Mouse (Mus musculus) ES-Bruce4 (cell line): ENCODE data around the gene Otulin. TPM values are rescaled to one million over a fixed set of nuclear protein-coding genes. Genes with fewer than 3 reads are reported as not detected.

Experiments
- H3K27ac ChIP-seq: 2 replicates; pipeline ENCODE4 v1.5.1; 2012; ENCODE audit warnings: low read length, inconsistent platforms; ENCODE audit not compliant: insufficient read depth
- H3K27me3 ChIP-seq: 2 replicates; pipeline ENCODE4 v1.6.1; 2012; ENCODE audit warnings: mild to moderate bottlenecking, low read length, inconsistent platforms; ENCODE audit not compliant: control insufficient read depth, poor library complexity, insufficient read depth, severe bottlenecking
- H3K36me3 ChIP-seq: 2 replicates; pipeline ENCODE4 v1.6.1; 2012; ENCODE audit warnings: inconsistent platforms, mild to moderate bottlenecking, low read length, moderate library complexity; ENCODE audit not compliant: control insufficient read depth, poor library complexity, insufficient read depth, severe bottlenecking
- H3K4me1 ChIP-seq: one replicate; pipeline ENCODE4 v1.8.1; 2011; ENCODE audit warnings: low read length; ENCODE audit not compliant: control insufficient read depth, insufficient read depth
- H3K4me3 ChIP-seq: 2 replicates; pipeline ENCODE4 v1.5.1; 2011; ENCODE audit warnings: low read depth, mild to moderate bottlenecking, low read length
- H3K9ac ChIP-seq: 2 replicates; pipeline ENCODE4 v1.6.1; 2012; ENCODE audit warnings: low read depth, mild to moderate bottlenecking, inconsistent platforms; ENCODE audit not compliant: poor library complexity, severe bottlenecking
- H3K9me3 ChIP-seq: replicated peaks from 2 replicates; pipeline ENCODE4 v1.6.1; 2012; ENCODE audit warnings: mild to moderate bottlenecking, low read length, inconsistent platforms; ENCODE audit not compliant: control insufficient read depth, poor library complexity, insufficient read depth, severe bottlenecking
- CTCF ChIP-seq: IDR thresholded peaks from one replicate; pipeline ENCODE4 v1.8.1; 2011; ENCODE audit warnings: low read depth, low read length
- EP300 ChIP-seq: IDR thresholded peaks from 2 replicates; pipeline ENCODE4 v1.6.1; 2011; ENCODE audit warnings: low read depth, low read length; ENCODE audit not compliant: insufficient read depth
- POLR2A ChIP-seq: IDR thresholded peaks from one replicate; pipeline ENCODE4 v1.8.1; 2011; ENCODE audit warnings: low read length; ENCODE audit not compliant: insufficient read depth
- polyA plus RNA-seq: library from polyadenylated mRNA; stranded (reverse); fragments of >200 nt; gene quantifications from 2 replicates; pipeline ENCODE4 v1.2.4, GENCODE M21; 2011; ENCODE audit warnings: low read depth; ENCODE audit not compliant: missing spikeins, insufficient read depth, insufficient read length

The Otulin gene
- polyA plus RNA-seq, 1 experiment: 17.3 TPM

DNA sequence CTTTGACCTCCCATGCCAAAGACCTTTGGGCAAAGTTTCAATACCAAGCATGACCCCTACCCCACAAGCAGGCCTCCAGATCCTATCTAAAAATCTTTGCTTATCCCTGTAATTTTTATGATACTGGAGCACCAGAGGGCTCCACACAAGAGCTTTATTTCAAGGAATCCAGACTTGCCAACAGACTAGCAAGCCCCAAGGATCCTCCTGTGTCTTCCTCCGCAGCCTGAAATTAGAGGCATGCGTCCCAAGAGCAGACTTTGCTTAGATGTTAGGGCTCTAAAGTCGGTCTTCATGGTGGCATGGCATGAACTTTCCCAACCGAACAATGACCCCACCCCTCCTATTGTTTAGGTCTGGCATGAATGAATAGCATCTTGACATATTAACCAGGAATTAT, 94.8 kb downstream of the Otulin start:
- Histone ChIP-seq H3K27ac (no peak overlapping the region), H3K4me3 (no peak overlapping the region), H3K27me3 (no peaks in the 10 kb centered on the region), H3K9me3 (no peaks in the 10 kb centered on the region), H3K36me3 (no peaks in the 10 kb centered on the region), H3K4me1 (no peaks in the 10 kb centered on the region), H3K9ac (no peak overlapping the region)
- TF ChIP-seq EP300 (no peak), CTCF (no peak), POLR2A (no peak)

DNA sequence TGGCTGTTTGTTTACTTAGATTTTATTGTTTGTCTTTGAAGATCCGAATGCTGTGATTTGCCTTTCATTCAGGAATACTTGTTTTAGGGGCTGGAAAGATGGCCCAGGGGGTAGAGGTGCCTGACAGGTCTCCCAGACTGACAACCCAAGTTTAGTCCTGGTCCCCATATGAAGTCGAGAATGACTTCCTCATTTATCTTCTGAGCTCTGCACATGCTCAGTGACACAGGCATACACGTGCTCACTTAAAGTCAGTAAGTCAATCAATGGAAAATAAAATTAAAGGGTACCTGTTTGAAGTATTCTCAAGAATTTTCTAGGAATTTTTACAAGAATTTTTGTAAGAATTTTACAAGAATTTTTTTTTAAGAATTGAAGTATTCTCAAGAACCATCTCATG, 97.5 kb downstream of the Otulin start:
- H3K4me3 ChIP-seq: no peak overlapping the region
- no peak for TF ChIP-seq CTCF
- no peak overlapping the region for H3K27ac ChIP-seq
- no peaks in the 10 kb centered on the region for H3K36me3 ChIP-seq
- H3K9me3 ChIP-seq: no peaks in the 10 kb centered on the region
- H3K9ac ChIP-seq: no peak overlapping the region
- H3K27me3 ChIP-seq: no peaks in the 10 kb centered on the region
- H3K4me1 ChIP-seq: no peaks in the 10 kb centered on the region

DNA sequence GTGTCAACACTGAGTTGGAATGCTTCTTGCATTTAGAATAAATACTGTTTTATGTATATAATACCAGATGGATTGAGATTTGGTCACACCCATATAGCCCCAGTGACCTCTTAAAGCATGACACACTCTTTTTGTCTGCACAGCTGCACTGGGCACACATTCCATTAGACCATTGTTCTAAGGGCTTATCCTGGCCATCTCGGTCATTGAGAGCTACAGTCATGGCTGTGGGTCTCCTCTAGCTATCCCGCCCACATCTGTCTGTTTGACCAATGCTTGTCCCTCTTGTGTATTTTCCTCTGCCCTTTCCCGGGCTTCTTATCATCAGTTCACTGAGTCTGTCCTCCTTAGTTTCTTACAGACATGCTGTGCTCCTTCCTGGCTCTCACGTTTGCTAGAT, 100.5 kb downstream of the Otulin start:
- Histone ChIP-seq H3K27me3 (no peaks in the 10 kb centered on the region), H3K4me3 (no peak overlapping the region), H3K27ac (no peak overlapping the region), H3K4me1 (no peaks in the 10 kb centered on the region), H3K9me3 (no peaks in the 10 kb centered on the region), H3K36me3 (no peaks in the 10 kb centered on the region), H3K9ac (no peak overlapping the region)
- TF ChIP-seq POLR2A: no peak
- TF ChIP-seq CTCF: no peak
- TF ChIP-seq EP300: no peak

DNA sequence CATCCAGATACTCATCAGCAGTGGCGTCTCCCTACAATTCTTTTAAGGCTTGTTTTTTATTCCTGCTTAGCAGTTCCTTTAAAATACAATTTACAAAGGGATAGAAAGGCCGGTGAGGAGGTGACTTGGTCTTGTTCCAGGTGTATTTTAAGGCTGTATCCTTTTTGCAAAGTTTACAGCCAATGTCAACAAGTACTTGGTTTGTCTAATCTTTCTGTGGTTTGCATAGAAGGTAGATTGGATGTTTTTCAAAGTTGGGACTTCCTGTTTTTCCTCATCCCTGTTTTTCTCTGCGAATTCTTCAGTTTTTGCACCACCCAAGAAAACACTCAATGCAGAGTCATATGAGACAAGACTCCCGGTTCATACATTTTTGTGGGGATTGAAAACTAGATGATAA, 101.6 kb downstream of the Otulin start:
- Histone ChIP-seq H3K4me1 (no peaks in the 10 kb centered on the region), H3K4me3 (no peak overlapping the region), H3K9me3 (no peaks in the 10 kb centered on the region), H3K27me3 (no peaks in the 10 kb centered on the region), H3K27ac (no peak overlapping the region), H3K36me3 (no peaks in the 10 kb centered on the region), H3K9ac (no peak overlapping the region)
- TF ChIP-seq POLR2A (no peak), EP300 (no peak), CTCF (no peak)

DNA sequence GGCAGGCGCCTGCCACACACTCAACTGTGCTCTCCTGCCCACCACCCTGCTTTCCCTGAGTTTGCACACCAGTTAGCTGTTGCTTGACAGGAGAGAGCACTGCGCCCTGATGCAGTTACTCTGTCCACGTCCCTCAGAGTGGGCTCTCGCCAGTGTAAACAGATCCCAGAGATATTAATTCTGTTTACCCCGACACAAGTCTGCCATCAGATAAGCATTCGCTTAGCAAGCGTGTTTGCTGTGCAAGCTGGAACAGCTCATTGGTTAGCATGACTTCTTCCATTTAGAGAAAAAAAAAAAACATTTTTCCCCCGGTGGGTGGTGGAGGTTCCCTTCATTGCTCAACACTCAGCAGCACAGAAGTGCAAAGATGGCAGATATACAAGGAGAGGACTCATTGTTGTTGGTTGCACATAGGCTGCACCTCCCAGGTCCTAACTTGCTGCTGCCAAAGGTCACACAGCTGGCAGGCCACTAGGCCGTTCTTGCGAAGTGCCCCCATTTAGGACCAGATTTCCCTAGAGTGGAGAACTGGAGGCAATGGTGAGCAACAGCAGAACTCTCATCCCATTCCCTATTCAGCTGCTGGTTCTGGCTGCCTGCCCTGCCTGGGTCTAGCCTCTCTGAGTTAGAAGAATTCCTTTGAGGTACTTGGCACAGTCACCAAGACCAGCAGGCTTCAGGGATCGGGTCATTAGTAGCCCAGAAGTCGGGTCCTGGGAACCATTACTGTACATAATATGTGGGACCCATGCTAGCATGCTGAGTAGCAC, 105.1 kb downstream of the Otulin start:
- Histone ChIP-seq H3K4me1 (no peaks in the 10 kb centered on the region), H3K27ac (no peak overlapping the region), H3K9ac (no peak overlapping the region), H3K4me3 (no peak overlapping the region), H3K9me3 (no peaks in the 10 kb centered on the region), H3K36me3 (no peaks in the 10 kb centered on the region), H3K27me3 (no peaks in the 10 kb centered on the region)
- TF ChIP-seq CTCF (no peak), POLR2A (no peak), EP300 (no peak)

DNA sequence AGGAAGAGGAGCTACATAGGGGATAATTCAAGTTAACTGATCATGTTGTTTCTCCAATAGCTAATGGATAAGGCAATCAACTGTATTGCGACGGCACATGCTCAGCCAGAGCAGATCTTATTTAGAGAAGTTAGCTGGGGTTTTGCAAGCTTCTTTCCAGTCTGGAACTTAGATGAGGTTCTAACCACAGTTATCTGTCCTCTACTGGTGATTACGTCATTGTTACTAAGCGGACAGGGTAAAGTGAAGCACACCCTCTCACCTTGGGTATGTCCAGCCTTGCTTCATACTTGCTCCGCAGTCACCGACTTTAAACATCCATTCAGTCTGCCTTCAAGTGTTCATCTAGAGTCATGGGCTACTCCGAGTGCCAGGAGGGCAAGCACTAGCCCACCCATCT, 110.6 kb downstream of the Otulin start:
- no peak for TF ChIP-seq EP300
- no peak for TF ChIP-seq CTCF
- TF ChIP-seq POLR2A: no peak

More for the DNA sequence above, 110.6 kb downstream of the Otulin start:
- Histone ChIP-seq H3K9ac (no peak overlapping the region), H3K4me1 (no peaks in the 10 kb centered on the region), H3K9me3 (peaks cover 5% of the 10 kb centered on the region; the same call in 1 of the 2 replicates), H3K4me3 (no peak overlapping the region), H3K27me3 (no peaks in the 10 kb centered on the region), H3K27ac (no peak overlapping the region), H3K36me3 (no peaks in the 10 kb centered on the region)
